Mouse (Mus musculus) embryonic facial prominence, embryonic 11.5 days (tissue): Measurements from ENCODE around the gene Mettl15. TPM values are rescaled to one million over a fixed set of nuclear protein-coding genes. Genes with fewer than 3 reads are reported as not detected.
"Not testable (repeated sequence)": the region's sequence is repeated elsewhere in the genome, so short reads cannot be mapped to it uniquely, and the experiment has no call there.

ENCODE experiments used
- ATAC-seq: fragments of 200-750 bp; cut with Nextera tagmentation; replicated peaks from 2 replicates; pipeline ENCODE4 v1.8.0; 2017; ENCODE audit warnings: low read depth; ENCODE audit not compliant: insufficient number of reproducible peaks, low FRiP score, low TSS enrichment
- DNase-seq: peaks from one replicate; pipeline ENCODE4 v3.0.0-alpha.2; 2015; ENCODE audit warnings: low spot score
- H3K27ac ChIP-seq: fragments of 300-500 bp; sonication (generic); replicated peaks from 2 replicates; pipeline ENCODE4 v1.5.1; 2014; ENCODE audit warnings: mild to moderate bottlenecking, low read depth, low read length, control low read depth
- H3K27me3 ChIP-seq: fragments of 300-500 bp; sonication (generic); 2 replicates; pipeline ENCODE4 v1.6.1; 2014; ENCODE audit warnings: mild to moderate bottlenecking, low read length, moderate library complexity, mixed read lengths; ENCODE audit not compliant: control insufficient read depth, insufficient read depth
- H3K36me3 ChIP-seq: fragments of 300-500 bp; sonication (generic); replicated peaks from 2 replicates; pipeline ENCODE4 v1.6.1; 2014; ENCODE audit warnings: low read depth, mild to moderate bottlenecking, low read length, moderate library complexity, mixed read lengths; ENCODE audit not compliant: control insufficient read depth, insufficient read depth
- H3K4me1 ChIP-seq: fragments of 300-500 bp; sonication (generic); 2 replicates; pipeline ENCODE4 v1.6.1; 2014; ENCODE audit warnings: low read length, mixed read lengths; ENCODE audit not compliant: control insufficient read depth, insufficient read depth
- H3K4me2 ChIP-seq: fragments of 300-500 bp; sonication (generic); 2 replicates; pipeline ENCODE4 v1.6.1; 2014; ENCODE audit warnings: low read depth, mild to moderate bottlenecking, control low read depth, low read length, moderate library complexity
- H3K4me3 ChIP-seq: fragments of 300-500 bp; sonication (generic); 2 replicates; pipeline ENCODE4 v1.5.1; 2014; ENCODE audit warnings: low read depth, low read length, control low read depth
- H3K9ac ChIP-seq: fragments of 300-500 bp; sonication (generic); replicated peaks from 2 replicates; pipeline ENCODE4 v1.6.1; 2014; ENCODE audit warnings: mild to moderate bottlenecking, control low read depth, low read length
- H3K9me3 ChIP-seq: fragments of 300-500 bp; sonication (generic); replicated peaks from 2 replicates; pipeline ENCODE4 v1.6.1; 2016; ENCODE audit warnings: mild to moderate bottlenecking, low read length, inconsistent platforms, mixed read lengths; ENCODE audit not compliant: control insufficient read depth
- WGBS: fragments of 180-500 bp; shearing (Covaris S2); extraction: QIAGEN DNeasy Blood & Tissue Kit; methylation state at CpG from one replicate; pipeline ENCODE4 v1.1.7; 2014; 5-methylcytosine and 5-hydroxymethylcytosine counted together
- polyA plus RNA-seq: library from polyadenylated mRNA; unstranded; fragments of >200 nt; fragmentation: Nextera tagmentation; extraction: Ambion mirVana; gene quantifications from 2 replicates; pipeline ENCODE4 v1.2.1, GENCODE M21; 2014

Mettl15 gene
- polyA plus RNA-seq, 1 experiment from 2014 or later, result 13.2 TPM

DNA sequence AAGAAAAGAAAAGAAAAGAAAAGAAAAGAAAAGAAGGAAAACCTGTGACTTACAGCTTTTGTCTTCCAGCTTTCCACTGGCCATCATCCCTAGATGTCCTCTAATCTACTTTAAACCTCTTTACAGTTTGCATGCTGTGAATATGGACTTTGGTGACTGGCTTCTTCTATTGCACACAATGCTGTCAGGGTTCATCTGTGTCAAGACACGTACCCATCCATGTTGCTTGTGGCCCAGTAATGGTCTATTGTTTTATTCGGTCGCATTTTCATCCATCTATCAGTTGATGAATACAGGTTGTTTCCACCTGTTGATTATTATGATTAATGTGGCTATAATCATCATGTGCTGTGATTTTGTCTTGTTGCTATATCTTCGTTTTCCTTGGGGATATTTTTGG, 46.7 kb downstream of the Mettl15 start:
- no peak overlapping the region for H3K9ac ChIP-seq
- no peaks in the 10 kb centered on the region for H3K27me3 ChIP-seq
- no peak overlapping the region for H3K4me3 ChIP-seq
- H3K36me3 ChIP-seq, result no peaks in the 10 kb centered on the region
- no peak for ATAC-seq
- no peak overlapping the region for H3K4me2 ChIP-seq
- no peaks in the 10 kb centered on the region for H3K4me1 ChIP-seq
- H3K9me3 ChIP-seq, result no peaks in the 10 kb centered on the region
- no peak for DNase-seq
- no peak overlapping the region for H3K27ac ChIP-seq
- WGBS, result 84% methylated on average over 4 of the region's 4 CpGs

DNA sequence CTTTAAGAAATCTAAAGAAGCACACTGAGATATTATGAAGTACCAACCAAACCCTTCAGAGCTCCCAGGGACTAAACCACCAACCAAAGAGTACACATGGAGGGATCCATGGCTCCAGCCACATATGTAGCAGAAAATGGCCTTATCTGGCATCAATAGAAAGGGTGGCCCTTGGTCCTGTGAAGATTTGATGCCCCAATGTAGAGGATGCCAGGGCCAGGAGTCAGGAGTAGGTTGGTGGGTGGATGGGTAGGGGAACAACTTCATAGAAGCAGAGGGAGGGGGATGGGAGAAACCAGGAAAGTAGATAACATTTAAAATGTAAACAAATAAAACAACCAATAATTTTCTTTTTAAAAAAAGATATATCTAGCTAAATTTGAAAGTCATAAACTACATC, 50.1 kb downstream of the Mettl15 start:
- ATAC-seq, result no peak
- Histone ChIP-seq H3K27me3 (no peaks in the 10 kb centered on the region), H3K27ac (no peak overlapping the region), H3K9me3 (no peaks in the 10 kb centered on the region), H3K4me1 (no peaks in the 10 kb centered on the region), H3K4me2 (no peak overlapping the region), H3K9ac (no peak overlapping the region), H3K36me3 (no peaks in the 10 kb centered on the region), H3K4me3 (no peak overlapping the region)
- DNase-seq, result no peak

DNA sequence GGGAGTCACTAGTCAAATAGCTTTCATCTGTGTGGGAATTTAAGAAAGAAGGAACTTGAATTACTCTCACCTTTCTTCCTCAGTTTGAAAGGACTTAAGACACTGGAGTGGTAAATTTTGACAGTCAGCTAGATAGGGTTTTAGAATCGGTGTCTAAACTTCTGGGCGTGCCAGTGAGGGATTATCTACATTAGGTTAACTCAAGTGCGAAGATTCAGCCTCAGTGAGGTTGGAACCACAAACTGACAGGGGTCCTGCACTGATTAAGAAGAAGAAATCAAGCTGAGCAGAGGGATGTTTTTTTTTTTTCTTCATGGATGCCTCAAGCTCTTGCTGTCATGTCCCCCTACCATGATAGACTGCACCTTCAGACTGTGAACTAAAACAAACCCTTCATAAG, 53.4 kb downstream of the Mettl15 start:
- no peak overlapping the region for H3K9ac ChIP-seq
- no peak overlapping the region for H3K4me3 ChIP-seq
- no peaks in the 10 kb centered on the region for H3K4me1 ChIP-seq
- no peak for ATAC-seq
- H3K9me3 ChIP-seq, result no peaks in the 10 kb centered on the region
- no peak for DNase-seq
- 80% methylated on average over 3 of the region's 3 CpGs for WGBS
- no peak overlapping the region for H3K27ac ChIP-seq
- no peaks in the 10 kb centered on the region for H3K27me3 ChIP-seq
- no peaks in the 10 kb centered on the region for H3K36me3 ChIP-seq
- no peak overlapping the region for H3K4me2 ChIP-seq

DNA sequence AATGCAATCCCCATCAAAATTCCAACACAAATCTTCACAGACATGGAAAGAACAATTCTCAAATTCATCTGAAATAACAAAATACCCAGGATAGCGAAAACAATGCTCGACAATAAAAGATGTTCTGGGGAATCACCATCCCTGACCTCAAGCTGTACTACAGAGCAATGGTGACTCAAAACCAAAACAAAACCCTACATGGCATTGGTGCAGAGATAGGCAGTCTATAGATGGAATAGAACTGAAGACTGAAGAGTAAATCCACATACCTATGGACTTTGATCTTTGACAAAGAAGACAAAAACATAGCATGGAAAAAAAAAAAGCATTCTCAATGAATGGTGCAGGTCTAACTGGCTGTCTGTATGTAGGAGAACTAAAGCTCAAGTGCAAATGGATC, 59.1 kb downstream of the Mettl15 start:
- DNase-seq (no peak), ATAC-seq (no peak)
- Histone ChIP-seq H3K4me3 (no peak overlapping the region), H3K9me3 (no peaks in the 10 kb centered on the region), H3K27ac (no peak overlapping the region), H3K9ac (no peak overlapping the region), H3K4me1 (no peaks in the 10 kb centered on the region), H3K36me3 (no peaks in the 10 kb centered on the region), H3K4me2 (no peak overlapping the region), H3K27me3 (no peaks in the 10 kb centered on the region)
- 88% methylated on average over 2 of the region's 2 CpGs for WGBS

DNA sequence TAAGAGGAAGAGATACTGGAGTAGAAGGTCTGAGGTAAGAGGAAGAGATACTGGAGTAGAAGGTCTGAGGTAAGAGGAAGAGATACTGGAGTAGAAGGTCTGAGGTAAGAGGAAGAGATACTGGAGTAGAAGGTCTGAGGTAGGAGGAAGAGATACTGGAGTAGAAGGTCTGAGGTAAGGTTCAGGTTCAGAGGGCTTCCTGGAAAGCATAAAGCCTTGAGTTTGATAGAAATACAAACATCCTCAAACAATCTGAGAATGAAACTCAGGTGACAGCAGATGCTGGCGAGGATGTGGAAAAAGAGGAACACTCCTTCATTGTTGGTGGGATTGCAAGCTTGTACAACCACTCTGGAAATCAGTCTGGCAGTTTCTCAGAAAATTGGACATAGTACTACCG, 63.9 kb downstream of the Mettl15 start:
- DNase-seq, H3K9me3 ChIP-seq, H3K9ac ChIP-seq, H3K36me3 ChIP-seq, ATAC-seq, H3K4me3 ChIP-seq, H3K27ac ChIP-seq, H3K27me3 ChIP-seq, H3K4me1 ChIP-seq, H3K4me2 ChIP-seq: not testable (repeated sequence)
- 83% methylated on average over 1 of the region's 2 CpGs for WGBS

DNA sequence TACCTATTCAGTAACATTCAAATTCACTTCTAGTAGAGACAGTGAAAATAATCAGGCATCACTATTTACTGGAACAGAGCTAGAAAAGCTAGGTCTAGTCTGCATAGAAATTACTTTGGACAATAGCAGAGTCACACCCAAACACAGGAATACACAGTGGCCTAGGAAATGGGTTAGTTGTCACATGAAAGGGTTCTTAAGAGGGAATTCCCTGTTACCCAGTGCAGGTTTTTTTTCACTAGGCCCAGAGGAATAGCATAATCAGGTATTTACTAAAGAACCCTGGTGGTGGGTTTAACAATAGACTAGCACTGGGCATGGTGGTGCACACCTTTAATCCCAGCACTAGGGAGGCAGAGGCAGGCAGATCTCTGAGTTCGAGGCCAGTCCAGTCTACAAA, 69.9 kb downstream of the Mettl15 start:
- not testable (repeated sequence) for H3K27me3 ChIP-seq, H3K9ac ChIP-seq, DNase-seq, H3K4me1 ChIP-seq, H3K9me3 ChIP-seq, H3K27ac ChIP-seq, H3K36me3 ChIP-seq, H3K4me2 ChIP-seq, ATAC-seq, H3K4me3 ChIP-seq
- WGBS, result 94% methylated on average over 1 of the region's 1 CpGs

DNA sequence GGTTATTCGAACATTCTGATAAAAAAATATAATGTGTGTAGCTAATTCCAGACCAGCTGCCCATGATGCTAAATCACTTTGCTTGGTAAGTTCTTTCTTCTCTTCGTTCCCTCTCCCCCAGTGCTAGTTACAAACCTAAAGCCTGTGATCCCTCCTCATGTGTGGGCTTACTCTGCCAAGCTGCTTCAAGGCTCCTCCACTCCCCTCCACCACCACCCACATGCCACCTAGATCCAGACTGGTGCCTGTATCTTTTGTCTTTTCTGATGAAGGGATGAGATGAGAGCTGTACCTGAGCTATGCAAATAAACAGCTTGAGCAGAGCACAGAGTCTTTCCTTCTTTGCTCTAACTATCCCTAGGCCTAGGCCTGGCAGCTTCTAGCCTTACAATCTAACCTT, 72.5 kb downstream of the Mettl15 start:
- ATAC-seq (no peak), DNase-seq (no peak)
- no peaks in the 10 kb centered on the region for H3K9me3 ChIP-seq
- H3K9ac ChIP-seq, result no peak overlapping the region
- H3K4me1 ChIP-seq, result no peaks in the 10 kb centered on the region
- no peak overlapping the region for H3K27ac ChIP-seq
- 80% methylated on average over 2 of the region's 2 CpGs for WGBS
- no peak overlapping the region for H3K4me2 ChIP-seq
- H3K36me3 ChIP-seq, result no peaks in the 10 kb centered on the region
- no peak overlapping the region for H3K4me3 ChIP-seq
- no peaks in the 10 kb centered on the region for H3K27me3 ChIP-seq

DNA sequence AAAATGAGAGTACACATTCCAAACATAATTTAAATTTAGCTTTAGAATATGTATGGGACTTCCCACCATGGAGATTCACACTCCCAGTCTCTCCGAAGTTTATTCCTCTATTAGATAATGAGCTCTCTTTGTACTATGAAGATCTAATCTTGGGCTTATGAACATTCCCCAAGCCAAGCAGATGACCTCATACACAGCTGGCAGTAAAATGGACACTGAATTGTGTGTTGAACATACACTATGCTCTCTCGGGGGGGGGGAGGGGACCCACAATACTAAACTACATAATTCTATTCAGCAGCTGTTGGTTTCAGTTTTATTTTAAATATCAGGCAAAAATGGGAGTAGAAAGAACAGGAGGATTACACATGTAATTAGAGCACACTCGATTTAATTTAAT, 97.6 kb downstream of the Mettl15 start:
- WGBS, result 74% methylated on average over 3 of the region's 3 CpGs
- Histone ChIP-seq H3K4me2 (no peak overlapping the region), H3K36me3 (no peaks in the 10 kb centered on the region), H3K4me1 (no peaks in the 10 kb centered on the region), H3K27me3 (no peaks in the 10 kb centered on the region), H3K4me3 (no peak overlapping the region), H3K27ac (no peak overlapping the region), H3K9ac (no peak overlapping the region), H3K9me3 (no peaks in the 10 kb centered on the region)
- DNase-seq (no peak), ATAC-seq (no peak)

DNA sequence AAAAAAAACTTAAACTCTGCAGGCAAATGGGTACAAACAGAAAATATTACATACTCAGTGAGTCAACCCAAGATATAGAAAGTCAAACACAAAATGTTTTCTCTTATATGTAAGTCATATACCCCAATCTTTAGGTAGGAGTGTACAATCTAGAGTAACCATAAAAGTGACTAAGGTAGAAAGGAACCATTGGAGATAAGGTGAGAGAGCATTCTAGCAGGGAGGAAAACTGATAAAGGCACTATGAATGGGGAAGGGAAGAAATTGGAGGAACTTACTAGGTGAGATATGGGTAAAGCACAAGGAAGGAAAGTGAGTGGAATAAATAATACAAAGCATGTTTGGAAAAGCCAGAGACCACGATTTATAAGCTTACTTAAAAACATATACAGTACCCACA, 122.0 kb downstream of the Mettl15 start:
- 80% methylated on average over 1 of the region's 1 CpGs for WGBS
- H3K27me3 ChIP-seq, result no peaks in the 10 kb centered on the region
- no peak overlapping the region for H3K27ac ChIP-seq
- H3K4me1 ChIP-seq, result no peaks in the 10 kb centered on the region
- H3K36me3 ChIP-seq, result no peaks in the 10 kb centered on the region
- DNase-seq (no peak), ATAC-seq (no peak)
- H3K9me3 ChIP-seq, result no peaks in the 10 kb centered on the region
- H3K9ac ChIP-seq, result no peak overlapping the region
- no peak overlapping the region for H3K4me3 ChIP-seq
- H3K4me2 ChIP-seq, result no peak overlapping the region
